Mouse (Mus musculus) kidney, postnatal 10 days (tissue): ENCODE results near the gene Kras.
A peak's percentile ranks its signal among the peaks of the same experiment; 100 is the strongest.

ENCODE experiments used
- DNase-seq: peaks from one replicate; pipeline ENCODE4 v3.0.0; 2021; ENCODE audit warnings: mixed read lengths

The Kras gene

DNA sequence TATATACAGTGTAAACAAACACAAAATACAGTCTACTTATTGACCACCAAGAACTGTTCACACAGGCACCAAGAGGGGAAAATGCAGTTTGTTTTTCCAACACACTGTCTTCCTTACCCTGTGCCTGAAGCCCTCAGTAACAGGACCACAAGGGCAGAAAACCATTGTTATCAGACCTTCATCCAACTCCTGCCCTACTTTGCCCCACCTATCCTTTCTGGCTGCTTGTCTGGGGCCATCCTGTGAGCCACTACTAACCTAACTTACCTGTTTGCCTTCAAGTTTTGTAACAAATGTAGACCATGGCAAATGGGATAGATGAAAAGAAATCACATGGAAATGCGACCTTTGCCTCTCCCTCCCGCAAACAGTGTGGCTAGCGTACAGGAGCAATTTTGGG, 2.2 kb downstream of the Kras start:
- DNase-seq: no peak

DNA sequence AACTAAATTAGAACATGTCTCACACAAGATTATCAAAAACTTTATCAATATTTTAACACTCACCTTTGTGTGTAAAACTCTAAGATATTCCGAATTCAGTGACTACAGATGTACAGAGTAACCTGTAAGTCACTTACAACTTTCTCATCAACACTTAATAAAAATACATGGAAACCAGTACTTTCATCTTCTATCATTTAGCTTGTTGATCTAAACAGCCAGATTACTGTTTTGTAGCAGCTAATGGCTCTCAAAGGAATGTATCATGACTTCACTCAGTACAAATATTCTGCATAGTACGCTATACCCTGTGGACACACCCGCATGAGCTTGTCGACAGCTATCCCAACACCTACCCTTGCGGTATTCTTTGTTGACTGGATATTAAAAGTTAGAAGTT, 3.2 kb downstream of the Kras start:
- DNase-seq: no peak

DNA sequence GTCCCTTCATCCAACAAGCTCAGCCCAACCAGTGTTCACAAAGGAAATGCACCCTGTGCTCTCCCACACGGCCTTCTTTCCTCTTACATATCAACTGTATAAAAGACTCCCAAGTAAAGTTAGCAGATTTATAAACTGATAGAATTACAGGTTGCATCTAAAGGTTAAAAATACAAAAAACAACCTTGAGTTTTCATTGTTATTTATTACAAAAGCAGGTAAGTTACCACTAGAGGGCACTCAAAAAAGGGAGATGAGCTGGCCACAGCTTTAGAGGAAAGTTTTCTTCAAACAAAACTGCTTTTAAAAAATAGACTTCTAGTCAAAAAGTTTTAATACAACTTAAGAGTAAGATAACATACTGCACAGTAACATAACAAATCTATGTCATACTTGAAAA, 7.5 kb downstream of the Kras start:
- no peak for DNase-seq

DNA sequence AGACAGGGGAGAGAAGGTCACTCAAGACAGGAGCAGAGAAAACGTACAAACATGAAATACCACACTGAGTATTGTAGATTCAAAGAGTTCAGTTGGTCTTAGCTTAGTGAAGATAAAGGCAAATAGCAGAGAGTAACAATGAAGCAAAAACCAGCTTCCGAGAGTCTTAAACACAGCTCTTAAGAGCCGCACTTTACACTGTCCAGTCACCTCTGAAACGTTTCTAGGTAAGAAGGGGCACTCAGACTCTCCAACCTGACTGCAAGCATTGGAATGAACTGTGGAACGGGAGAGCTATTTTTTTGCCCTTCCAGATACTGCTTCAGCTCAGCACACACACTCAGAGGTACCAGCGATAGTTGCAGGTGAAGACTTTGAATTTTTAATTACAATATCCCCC, 9.8 kb downstream of the Kras start:
- DNase-seq: no peak

DNA sequence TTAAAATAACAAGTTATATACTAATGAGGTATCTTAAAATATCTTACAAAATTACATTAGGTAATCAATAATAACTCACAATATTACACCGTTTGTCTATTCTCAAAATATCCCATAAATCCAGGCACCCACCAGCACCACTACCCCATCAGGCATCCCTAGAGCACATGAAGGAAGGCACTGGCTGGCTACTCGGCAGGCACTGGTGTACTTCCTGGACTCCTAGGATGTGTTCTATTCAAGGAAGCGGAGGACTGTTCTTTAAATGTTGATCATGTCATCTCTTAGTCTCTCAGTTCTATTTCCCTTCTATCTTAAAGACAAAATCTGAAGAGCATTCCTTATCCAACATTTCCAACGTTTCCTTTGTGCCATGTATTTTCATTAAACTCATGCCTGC, 12.9 kb downstream of the Kras start:
- DNase-seq: no peak

DNA sequence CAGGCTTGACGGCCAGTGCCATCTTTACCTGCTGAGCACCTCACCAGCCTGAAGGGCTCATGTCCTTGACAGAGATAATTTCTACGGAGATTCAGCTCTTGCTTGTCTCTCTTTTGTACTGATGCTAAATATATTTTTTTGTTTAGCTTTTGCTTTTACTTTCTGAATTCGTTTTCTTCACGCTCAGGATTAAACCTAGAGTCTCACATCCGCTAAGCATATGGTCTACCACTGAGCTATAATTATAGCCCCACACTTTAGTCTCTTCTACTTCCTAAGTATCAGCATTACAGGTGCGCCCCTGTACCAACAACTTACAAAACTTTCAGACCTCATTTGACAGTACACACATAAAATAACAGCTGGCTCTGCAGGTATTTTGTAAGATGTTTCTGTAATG, 14.7 kb downstream of the Kras start:
- DNase-seq: no peak

DNA sequence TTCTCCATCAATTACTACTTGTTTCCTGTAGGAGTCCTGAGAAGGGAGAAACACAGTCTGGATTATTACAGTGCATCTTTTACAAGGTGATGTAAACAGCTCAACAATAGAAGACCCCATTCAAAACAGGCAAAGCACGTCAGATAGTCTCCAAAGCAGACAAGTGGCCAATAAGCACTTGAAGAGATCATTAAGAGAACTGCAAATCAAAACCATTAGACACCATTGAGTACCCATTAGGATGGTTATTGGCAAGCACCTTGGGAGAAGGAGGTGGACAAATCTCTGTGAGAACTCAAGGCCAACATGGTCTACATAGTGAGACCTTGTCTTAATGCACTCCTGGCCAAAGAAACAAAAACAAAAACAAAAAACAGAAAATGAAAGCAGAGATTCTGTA, 15.6 kb downstream of the Kras start:
- DNase-seq: no peak

DNA sequence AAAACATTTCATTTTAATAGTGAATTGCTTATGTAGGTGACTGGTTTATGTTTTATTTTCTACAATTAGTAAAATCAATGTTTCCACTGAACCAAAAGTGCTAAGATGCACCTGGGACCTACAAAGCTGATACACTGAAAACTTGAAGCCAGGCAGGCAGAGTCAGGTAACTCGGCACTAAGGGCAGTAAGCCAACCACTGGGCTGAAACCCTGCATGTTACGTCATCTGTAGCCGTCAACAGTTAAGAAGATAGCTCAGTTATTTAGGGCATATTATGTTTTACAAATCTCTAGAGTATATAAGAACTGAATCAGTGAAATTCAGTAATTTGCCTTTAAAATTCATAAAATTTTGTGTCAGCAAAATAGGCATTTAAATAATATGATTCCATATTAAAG, 23.7 kb downstream of the Kras start:
- DNase-seq: no peak

DNA sequence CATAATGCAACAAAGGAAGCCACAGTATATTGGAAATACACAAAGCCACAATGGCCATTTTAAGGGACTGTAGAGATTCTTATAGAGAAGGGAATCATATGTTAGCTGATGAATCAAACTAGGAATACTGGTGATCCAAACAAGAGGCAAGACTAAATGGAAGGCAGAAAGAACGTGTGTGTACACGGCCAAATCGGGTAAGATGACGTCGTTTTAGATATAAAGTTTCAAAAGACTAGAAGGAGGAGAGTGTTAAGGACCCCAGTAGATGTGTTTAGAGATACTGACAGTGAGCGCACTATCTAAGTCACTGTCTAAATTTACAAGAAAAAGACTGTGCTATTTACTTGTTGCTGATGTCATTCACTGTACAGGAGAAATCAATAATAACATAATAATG, 25.8 kb downstream of the Kras start:
- DNase-seq: no peak

DNA sequence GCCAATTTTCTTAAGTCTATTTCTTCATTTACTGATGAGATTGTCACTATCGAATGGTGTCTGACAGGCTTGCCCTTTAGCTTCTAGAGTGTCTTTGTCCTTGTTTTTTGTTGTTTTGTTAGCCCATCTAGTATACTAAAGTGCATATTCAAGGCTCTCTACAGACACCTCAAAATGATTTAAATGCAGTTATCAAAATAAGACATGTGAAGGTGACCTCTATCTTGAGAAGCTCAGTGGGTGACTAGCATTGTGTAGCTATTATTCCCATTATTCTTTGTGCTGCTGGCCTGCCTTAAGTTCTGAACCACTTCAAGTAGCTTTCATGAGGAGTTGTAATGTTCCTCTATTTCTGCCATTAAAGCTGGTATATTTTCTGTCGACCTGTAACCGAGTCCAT, 34.2 kb downstream of the Kras start:
- DNase-seq: no peak

DNA sequence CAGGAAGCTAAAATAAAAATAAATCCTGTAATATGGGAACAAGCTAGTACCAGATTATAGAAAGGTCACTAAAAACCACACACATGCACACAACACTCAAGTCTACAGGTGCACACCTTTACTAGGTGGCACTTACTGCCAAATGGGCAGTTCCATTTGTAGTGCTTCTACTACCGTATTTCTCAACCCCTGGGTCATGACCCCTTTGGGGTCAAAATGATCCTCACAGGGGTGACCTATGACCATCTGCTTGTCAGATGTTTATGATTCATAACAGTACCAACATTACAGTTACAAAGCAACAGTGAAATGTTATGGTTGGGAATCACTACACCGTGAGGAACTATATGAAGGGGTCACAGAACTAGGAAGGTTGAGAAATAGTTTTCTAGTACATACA, 36.1 kb downstream of the Kras start:
- no peak for DNase-seq

DNA sequence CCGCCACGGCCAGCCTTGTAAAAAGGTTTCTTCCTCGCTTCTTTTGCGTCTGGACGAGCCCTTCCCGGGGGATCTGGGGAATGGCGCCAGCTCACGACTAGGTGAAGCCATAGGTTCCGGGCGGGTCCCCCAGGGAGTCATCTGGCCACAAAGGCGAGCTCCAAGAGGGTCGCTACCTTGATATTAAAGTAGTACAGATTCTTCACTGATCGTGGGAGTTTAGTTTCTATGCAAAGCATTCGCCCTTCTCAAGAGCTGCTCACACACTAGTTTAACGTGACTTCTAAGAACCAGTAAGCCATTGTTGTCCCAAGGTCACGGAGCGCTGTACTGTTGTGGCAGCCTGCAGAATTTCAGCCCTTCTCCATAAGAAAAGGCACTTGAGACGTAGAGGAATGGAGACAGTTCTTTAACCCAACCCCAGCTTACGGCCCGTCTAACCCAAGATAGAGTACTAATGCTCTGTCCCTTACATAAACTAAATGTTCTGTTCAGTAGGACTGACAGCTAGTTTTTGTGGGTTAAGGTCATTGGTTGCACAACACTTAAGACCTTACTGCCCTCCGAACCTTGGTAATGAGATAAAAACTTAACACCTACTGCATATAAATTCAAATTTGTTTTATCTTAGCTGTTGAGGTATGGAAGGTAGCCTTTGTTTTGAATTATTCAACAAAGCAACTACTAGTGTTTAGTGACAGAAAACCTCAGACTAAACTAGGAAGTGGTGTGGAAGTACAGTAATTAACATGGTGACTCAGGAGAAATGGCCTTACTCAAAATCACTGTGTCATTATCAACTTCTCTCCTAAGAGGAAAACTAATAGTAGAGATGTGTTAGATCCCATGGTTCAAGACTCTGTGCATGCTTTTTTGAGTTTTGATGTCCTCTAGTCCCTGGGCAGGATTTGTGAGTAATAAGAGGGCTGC, 38.4 kb downstream of the Kras start:
- DNase-seq: no peak

DNA sequence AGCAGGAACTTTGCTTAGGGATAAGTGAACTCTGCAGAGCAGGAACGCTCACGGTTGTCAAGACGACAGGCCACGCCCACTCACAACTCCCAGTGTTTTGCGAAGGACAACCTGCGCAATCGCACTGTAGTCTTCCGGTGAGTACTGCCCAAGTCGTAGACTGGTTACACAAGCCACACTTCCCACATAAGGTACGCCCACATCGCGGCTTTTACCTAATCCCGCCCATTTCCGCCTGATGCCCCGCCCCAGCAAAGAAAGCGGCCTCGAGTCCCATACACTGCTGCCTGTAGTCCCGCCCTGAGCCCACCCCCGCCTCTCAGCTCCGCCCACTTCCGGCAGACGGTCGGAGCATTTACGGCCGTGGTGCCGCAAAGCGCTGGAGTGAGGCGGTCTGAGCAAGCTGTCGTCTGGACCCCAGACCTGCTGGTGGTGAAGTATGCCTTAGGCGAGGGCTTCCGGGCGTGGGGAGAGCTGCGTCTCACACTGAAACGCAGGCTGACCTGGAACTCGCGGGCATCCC, 39.2 kb downstream of the Kras start, which contains the start of the genes Casc1 and Etfrf1:
Casc1 (minus strand) TSS at position 190 of the 523 bp plus-strand sequence.
Etfrf1 (plus strand) TSS at position 319 of the 523 bp plus-strand sequence.
- DNase-seq: peak; percentile 99

DNA sequence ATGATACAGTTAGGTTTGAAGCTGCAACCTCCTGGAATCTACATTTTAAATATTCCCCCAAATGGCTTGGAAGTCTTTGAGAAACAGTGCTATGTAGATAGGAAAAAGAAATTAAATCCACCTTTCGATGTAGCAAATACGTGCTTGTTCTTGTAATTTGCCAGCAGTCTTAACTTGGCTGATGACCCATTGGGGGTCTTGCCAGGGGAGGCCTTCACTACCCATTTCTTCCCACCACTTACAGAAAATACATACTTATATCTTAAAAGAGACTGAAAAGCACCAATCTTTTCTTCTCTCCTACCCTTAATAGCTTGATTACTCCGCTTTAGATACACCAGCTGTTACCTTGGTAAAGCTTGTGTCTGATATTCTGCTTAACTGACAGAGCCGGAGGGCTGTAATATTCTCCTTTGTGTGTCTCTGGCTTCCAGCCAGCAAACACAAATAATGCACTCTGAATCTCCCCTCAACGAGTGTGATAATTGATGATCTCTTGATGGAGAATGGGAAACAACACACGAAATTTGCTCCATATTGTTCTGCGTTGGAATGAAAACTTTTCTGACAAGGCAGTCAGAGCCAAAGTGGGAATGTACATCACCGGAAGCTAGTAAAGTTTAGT, 39.9 kb downstream of the Kras start:
- DNase-seq: peak; percentile 26

DNA sequence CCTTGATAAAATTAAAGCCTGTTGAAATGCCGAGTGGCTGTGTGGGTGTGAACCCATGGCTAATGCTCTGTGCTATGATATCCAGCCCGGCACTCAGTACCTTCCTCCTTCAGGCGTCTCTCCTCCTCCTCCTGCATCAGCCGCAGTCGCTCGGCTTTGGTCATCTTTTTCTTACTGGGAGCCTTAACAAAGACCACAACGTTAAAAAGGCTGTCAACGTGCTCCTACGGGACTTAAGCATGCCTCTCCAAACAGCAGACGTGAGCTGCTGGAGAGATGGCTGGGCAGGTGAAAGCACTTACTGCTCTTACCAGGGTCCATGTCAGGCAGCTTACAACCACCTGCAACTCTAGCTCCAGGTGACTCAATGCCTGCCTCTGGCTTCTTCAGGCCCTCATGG, 44.9 kb downstream of the Kras start:
- no peak for DNase-seq

DNA sequence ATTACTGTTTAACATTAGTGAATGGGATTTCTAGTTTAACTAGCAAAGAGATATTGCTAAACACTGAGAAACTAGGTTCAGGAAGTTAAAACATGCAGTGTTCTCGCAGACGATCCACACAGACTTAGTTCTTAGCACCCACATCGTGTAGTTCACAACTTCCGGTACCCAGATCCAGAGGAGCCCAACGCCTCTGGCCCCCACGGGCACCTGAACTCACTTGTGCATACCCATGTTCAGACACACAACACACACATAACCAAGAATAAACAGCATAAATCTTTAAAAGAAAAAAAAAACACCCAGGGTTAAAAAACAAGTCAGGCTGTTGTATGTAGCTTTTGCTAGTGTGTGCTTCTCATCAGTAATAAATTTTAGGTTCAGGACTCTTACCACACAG, 45.6 kb downstream of the Kras start:
- no peak for DNase-seq

DNA sequence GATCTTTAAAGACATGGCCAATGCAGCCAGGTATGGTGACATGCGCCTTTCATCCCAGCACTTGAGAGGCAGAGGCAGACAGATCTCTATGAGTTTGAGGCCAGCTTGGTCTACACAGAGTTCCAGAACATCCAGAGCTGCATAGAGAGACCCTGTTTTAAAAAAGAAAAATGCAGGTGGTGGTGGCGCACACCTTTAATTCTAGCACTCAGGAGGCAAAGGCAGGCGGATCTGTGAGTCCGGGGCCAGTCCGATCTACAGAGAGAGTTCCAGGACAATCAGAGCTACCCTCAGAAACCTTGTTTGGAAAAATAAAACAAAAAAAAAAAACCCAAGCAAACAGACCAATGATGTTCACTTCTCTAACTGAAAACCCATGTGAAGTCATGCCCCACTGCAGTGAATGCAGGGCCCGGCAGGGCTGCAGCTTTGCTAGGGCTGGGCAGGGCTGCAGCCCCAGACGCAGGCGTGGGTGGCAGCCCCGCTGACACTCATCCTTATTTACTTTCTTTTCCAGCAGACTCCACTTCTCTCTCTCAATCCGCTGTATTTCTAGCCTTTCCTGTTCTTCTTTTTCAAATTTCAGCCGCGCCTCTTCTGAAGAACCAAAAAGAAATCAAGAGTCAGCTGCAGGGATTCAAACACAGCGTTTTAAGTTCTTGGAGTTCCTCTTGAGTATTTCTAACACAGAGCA, 47.5 kb downstream of the Kras start:
- no peak for DNase-seq

DNA sequence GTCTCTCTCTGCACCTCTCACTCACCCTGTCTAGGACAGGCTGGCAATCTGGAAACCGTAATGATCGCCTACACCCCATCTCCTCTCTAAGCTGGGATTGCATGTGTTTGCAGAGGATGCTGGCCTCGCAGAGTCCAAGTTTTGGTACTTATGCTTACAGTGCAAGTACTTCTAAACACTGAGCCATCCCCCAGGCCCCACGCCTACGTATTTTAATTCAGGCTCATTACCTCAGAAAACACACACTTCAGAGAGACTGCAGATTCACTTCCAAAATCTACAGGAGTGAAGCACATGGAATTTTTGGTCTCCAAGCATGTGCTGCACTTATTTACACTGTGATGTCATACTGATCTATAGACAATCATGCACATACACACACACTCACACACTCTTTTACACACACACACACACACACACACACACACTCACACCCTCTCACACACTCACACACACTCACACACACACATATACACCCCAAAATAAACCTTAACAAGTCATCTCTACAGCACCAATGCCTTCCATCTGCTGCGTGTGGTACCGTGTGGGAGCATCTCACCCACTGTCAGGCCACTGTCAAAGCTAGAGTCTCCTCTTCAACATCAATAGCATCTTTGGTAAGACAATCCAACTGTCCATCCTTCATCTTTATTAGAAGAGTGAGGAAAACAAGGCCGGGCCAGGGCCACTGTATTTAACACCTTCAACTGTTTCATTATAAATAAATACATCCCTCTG, 51.9 kb downstream of the Kras start:
- no peak for DNase-seq

DNA sequence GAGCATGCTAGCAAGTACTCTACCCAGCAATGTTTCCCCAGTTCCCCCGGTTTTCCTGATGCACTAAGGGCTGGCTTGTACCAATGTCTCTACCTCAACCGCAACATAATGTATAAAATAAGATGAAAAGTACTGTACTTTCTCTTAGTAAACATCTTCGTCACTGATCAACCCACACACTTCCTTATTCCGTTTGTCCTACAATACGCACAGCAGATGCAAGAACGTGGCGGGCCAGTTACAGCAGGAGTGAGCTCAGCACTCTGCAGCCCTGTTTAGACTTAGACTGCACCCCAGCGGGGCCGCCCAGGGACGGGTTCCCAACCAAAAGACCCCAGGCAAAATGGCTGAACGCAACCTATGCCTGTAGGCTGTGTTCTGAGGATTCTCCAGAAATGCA, 56.6 kb downstream of the Kras start:
- DNase-seq: no peak

DNA sequence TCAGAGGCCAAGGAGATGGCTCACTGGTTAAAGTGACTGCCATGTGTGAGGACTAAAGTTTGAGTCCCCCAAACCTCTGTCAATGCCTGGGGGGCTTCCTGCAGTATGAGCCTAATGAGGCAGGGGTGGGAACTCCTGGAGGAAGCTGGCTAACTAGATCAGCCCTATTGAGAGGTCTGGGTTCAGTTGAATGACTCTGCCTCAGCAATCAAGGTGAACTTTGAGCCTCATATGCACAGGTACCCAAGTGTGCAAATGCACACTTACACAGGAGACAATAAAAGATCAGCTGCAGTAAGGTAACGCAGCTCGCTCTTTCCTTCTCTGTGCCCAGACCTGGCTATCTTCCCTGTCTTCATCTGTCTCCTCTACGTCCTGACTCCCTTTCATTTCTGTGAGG, 57.0 kb downstream of the Kras start:
- no peak for DNase-seq

DNA sequence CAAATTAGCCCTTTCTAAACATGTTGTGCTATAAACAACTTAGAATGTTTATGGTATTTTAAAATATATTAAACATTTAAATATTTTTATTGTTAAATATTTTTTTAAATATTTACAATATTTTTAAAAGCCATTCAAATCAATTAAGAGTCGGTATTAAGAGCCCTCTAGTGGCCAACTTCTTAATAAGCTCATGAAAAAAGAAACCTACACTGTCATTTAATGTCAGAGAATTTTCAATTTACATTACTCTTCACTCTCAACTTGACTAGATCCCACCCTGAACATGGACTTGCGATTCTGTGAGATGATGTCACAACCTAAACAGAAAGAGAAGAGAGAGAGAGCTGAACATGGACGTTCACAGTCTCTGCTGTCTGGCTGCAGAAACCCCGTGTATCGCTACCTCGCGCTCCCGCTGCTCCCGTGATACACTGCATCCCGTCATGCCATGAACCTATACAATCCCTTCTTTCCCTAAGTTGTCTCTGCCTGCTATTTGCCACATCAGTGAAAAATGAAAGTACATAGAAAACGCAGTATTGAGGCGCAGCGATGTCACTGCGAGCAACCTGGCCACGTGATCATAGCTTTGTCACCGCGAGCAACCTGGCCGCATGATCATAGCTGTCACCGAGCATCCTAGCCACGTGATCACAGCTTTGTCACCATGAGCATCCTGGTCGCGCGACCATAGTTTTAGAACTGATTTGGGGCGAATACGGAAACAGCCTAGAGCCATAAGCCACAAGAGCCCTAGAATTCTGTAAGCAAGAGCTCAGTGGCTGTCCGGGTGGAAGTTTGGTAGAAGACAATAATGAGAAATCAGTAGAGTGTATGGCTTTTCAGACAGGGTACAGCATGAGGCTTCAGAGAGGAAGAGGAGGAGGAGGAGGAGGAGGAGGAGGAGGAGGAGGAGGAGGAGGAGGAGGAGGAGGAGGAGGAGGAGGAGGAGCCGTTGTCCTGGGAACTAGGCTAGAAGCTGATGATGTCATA, 62.6 kb downstream of the Kras start:
- peak; percentile 48 for DNase-seq

DNA sequence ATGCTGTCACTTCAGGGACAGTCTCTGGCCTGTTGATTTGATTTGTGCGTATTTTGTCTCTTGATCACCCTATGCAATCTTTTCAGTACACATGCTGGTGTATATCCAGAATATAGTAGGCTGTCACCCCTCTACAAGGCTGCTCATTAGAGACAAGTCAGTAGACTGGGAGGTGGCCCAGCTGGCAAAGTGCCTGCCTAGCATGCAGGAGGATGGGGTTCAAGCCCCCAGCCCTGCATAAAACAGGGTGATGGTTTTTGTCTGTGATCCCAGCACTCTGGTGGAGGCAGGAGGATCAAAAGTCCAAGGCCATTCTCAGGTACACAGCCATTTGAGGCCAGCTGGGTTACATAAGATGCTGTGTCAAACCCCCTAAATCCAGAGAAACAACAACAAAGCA, 63.9 kb downstream of the Kras start:
- peak; percentile 21 for DNase-seq
